Mouse (Mus musculus): Measurements from ENCODE around the gene Gm3435.
"Not testable (repeated sequence)": the region's sequence is repeated elsewhere in the genome, so short reads cannot be mapped to it uniquely, and the experiment has no call there.

GRCm38 (mm10) chr17:15052766-15053165 lies 42.8 kb downstream of the Gm3435 start:
- not testable (repeated sequence) for TF ChIP-seq CTCF (IDR thresholded peaks at IDR 0.05; ENCODE audit: low read depth, low read length); TAL1 (conservative IDR thresholded peaks at IDR 0.05; ENCODE audit: low read depth, low read length); POLR2AphosphoS5 (IDR thresholded peaks at IDR 0.05; ENCODE audit: insufficient replicate concordance, low read depth, low read length); GATA2 (IDR thresholded peaks at IDR 0.05; ENCODE audit: borderline replicate concordance, low read depth, low read length); GATA1 (IDR thresholded peaks at IDR 0.05; ENCODE audit: borderline replicate concordance, low read length)

Measured in G1E (cell line).